Mouse (Mus musculus) ovary, postnatal 10 days (tissue): ENCODE data around the gene Akap9.
"Not testable (repeated sequence)": the region's sequence is repeated elsewhere in the genome, so short reads cannot be mapped to it uniquely, and the experiment has no call there.

Experiments used
- DNase-seq: peaks from one replicate; pipeline ENCODE4 v3.0.0; 2022; ENCODE audit warnings: low spot score

The Akap9 gene

GRCm38 (mm10) chr5:3927801-3928689 lies at the start of gene Akap9:
TSS of gene Akap9 (plus strand) at chr5:3928054.
- DNase-seq = peak; percentile 58

GRCm38 (mm10) chr5:3886862-3887261 lies 41.0 kb upstream of the Akap9 start:
- DNase-seq = not testable (repeated sequence)

- no peak for DNase-seq
These were observed 38.7 kb upstream of the Akap9 start for GRCm38 (mm10) chr5:3889201-3889600.

- DNase-seq = not testable (repeated sequence)
These were observed 34.2 kb upstream of the Akap9 start, which contains the start of gene Mterf1a for GRCm38 (mm10) chr5:3893459-3894293. TSS of gene Mterf1a (minus strand) at chr5:3893933.

- DNase-seq = not testable (repeated sequence)
These were observed 33.6 kb upstream of the Akap9 start for GRCm38 (mm10) chr5:3894294-3894619.

- DNase-seq = no peak
These were observed 22.4 kb upstream of the Akap9 start for GRCm38 (mm10) chr5:3905471-3905870.

- DNase-seq = no peak
These were observed 5.5 kb upstream of the Akap9 start for GRCm38 (mm10) chr5:3922350-3922749.

- no peak for DNase-seq
These were observed 1.2 kb upstream of the Akap9 start for GRCm38 (mm10) chr5:3926666-3927065.

GRCm38 (mm10) chr5:3928690-3929046 lies 814 bp downstream of the Akap9 start:
- peak; percentile 20 for DNase-seq

- no peak for DNase-seq
These were observed 2.9 kb downstream of the Akap9 start for GRCm38 (mm10) chr5:3930760-3931159.

GRCm38 (mm10) chr5:3931636-3932035 lies 3.8 kb downstream of the Akap9 start:
- no peak for DNase-seq

GRCm38 (mm10) chr5:3933551-3933950 lies 5.7 kb downstream of the Akap9 start:
- DNase-seq = no peak

GRCm38 (mm10) chr5:3935266-3935665 lies 7.4 kb downstream of the Akap9 start:
- no peak for DNase-seq

GRCm38 (mm10) chr5:3935778-3936554 lies 8.1 kb downstream of the Akap9 start:
- no peak for DNase-seq

- DNase-seq = no peak
These were observed 11.1 kb downstream of the Akap9 start for GRCm38 (mm10) chr5:3938905-3939304.

GRCm38 (mm10) chr5:3939335-3939734 lies 11.5 kb downstream of the Akap9 start:
- no peak for DNase-seq

- no peak for DNase-seq
These were observed 13.4 kb downstream of the Akap9 start for GRCm38 (mm10) chr5:3941240-3941639.

GRCm38 (mm10) chr5:3943169-3943568 lies 15.3 kb downstream of the Akap9 start:
- not testable (repeated sequence) for DNase-seq

GRCm38 (mm10) chr5:3952498-3952897 lies 24.6 kb downstream of the Akap9 start:
- no peak for DNase-seq

GRCm38 (mm10) chr5:3954541-3954940 lies 26.7 kb downstream of the Akap9 start:
- no peak for DNase-seq

GRCm38 (mm10) chr5:3961286-3961685 lies 33.4 kb downstream of the Akap9 start:
- DNase-seq = no peak

GRCm38 (mm10) chr5:3968415-3968814 lies 40.6 kb downstream of the Akap9 start:
- DNase-seq = no peak
